Mouse (Mus musculus) cerebellum, adult 9-11 months (tissue): Measurements from ENCODE around the gene Col23a1.

ENCODE experiments used
- DNase-seq: peaks from one replicate; pipeline ENCODE4 v3.0.0; 2022

Col23a1 gene

GRCm38 (mm10) chr11:51289564-51290041 is at the start of gene Col23a1:
Gene Col23a1, plus strand, starts transcription at chr11:51289920.
- DNase-seq, result peak; percentile 15

- DNase-seq, result no peak
Observed at GRCm38 (mm10) chr11:51242897-51243296, 46.8 kb upstream of the Col23a1 start.

GRCm38 (mm10) chr11:51257006-51257405 is 32.7 kb upstream of the Col23a1 start:
- DNase-seq, result no peak

- no peak for DNase-seq
Observed at GRCm38 (mm10) chr11:51261680-51262219, 28.0 kb upstream of the Col23a1 start, which contains the start of gene Clk4. Gene Clk4, plus strand, starts transcription at chr11:51261730.

GRCm38 (mm10) chr11:51262342-51263285 is 27.1 kb upstream of the Col23a1 start, which contains the start of gene BC049762:
Gene BC049762, minus strand, starts transcription at chr11:51263046.
- peak; percentile 99 for DNase-seq

- DNase-seq, result no peak
Observed at GRCm38 (mm10) chr11:51263286-51263831, 26.4 kb upstream of the Col23a1 start.

GRCm38 (mm10) chr11:51264352-51264751 is 25.4 kb upstream of the Col23a1 start:
- peak; percentile 29 for DNase-seq

- no peak for DNase-seq
Observed at GRCm38 (mm10) chr11:51265326-51265725, 24.4 kb upstream of the Col23a1 start.

- no peak for DNase-seq
Observed at GRCm38 (mm10) chr11:51274418-51274817, 15.3 kb upstream of the Col23a1 start.

- DNase-seq, result no peak
Observed at GRCm38 (mm10) chr11:51290066-51290955, 591 bp downstream of the Col23a1 start.

- DNase-seq, result no peak
Observed at GRCm38 (mm10) chr11:51293956-51294530, 4.3 kb downstream of the Col23a1 start.

- DNase-seq, result no peak
Observed at GRCm38 (mm10) chr11:51295742-51296141, 6.0 kb downstream of the Col23a1 start.

- no peak for DNase-seq
Observed at GRCm38 (mm10) chr11:51298691-51299090, 9.0 kb downstream of the Col23a1 start.

- no peak for DNase-seq
Observed at GRCm38 (mm10) chr11:51302396-51302795, 12.7 kb downstream of the Col23a1 start.

- no peak for DNase-seq
Observed at GRCm38 (mm10) chr11:51303981-51304553, 14.3 kb downstream of the Col23a1 start.

- DNase-seq, result no peak
Observed at GRCm38 (mm10) chr11:51308306-51308705, 18.6 kb downstream of the Col23a1 start.

- no peak for DNase-seq
Observed at GRCm38 (mm10) chr11:51311846-51312245, 22.1 kb downstream of the Col23a1 start.

GRCm38 (mm10) chr11:51315991-51316810 is 26.5 kb downstream of the Col23a1 start:
- peak; percentile 41 for DNase-seq

- no peak for DNase-seq
Observed at GRCm38 (mm10) chr11:51320609-51321008, 30.9 kb downstream of the Col23a1 start.

- no peak for DNase-seq
Observed at GRCm38 (mm10) chr11:51326908-51327307, 37.2 kb downstream of the Col23a1 start.
